Mouse (Mus musculus) olfactory bulb, adult 2 months (tissue): ENCODE results near the gene Rrp15.

Experiments used
- CTCF ChIP-seq: fragments of 200-500 bp; IDR thresholded peaks from 2 replicates; pipeline ENCODE4 v1.5.1; 2012; ENCODE audit warnings: low read depth, mild to moderate bottlenecking, low read length, moderate library complexity; ENCODE audit not compliant: insufficient read depth
- POLR2A ChIP-seq: fragments of 200-500 bp; IDR thresholded peaks from 2 replicates; pipeline ENCODE4 v1.6.1; 2012; ENCODE audit warnings: mild to moderate bottlenecking, low read depth, low read length, moderate library complexity; ENCODE audit not compliant: insufficient read depth

- no peak for TF ChIP-seq CTCF
- TF ChIP-seq POLR2A, result no peak
Observed at GRCm38 (mm10) chr1:186749675-186750283, 621 bp upstream of the Rrp15 start.
